Comparison of ENCODE assay signal across 29 mouse cellular contexts in the genomic region with DNA sequence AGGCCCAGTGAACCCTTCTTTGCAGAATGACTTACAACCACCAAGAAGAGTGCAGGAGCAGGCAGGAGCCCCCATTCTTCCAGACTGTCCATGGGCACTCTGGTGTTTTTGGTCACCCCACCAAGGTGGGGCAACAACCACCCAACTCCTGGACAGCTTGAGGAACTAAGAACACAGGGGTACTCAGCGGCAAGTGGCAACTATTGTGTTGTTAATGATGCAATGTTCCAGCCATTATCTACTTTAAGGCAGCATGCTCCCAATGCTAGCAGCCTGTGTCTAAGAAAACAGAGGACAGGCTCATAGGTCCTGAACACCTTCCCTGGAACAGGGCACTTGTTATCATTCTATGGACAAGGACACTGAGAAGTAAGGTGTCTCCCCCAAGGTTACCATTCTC.
DNase-seq lines count a peak whose midpoint lies in the region; ATAC-seq and TF ChIP-seq lines count a peak whose summit lies in the region.
"Had no signal": no experiment of that assay in that cellular context is flagged by ENCODE, and none has a peak within 500 bp of the region (broad histone marks: within the 10 kb centered on the region; RNA-seq: fewer than 3 reads in every experiment).

No protein-coding gene starts in this region.

- H3K9me3 ChIP-seq in E14TG2a.4 (ENCODE audit: low read length): peaks cover 19% of the 10 kb centered on the region
- no peaks in the 10 kb centered on the region for H3K9me3 ChIP-seq in liver, postnatal 0 days (ENCODE audit: low read length)
- no peaks in the 10 kb centered on the region for H3K9me3 ChIP-seq in hindbrain, embryonic 13.5 days
- H3K9me3 ChIP-seq: embryonic facial prominence, embryonic 13.5 days; embryonic facial prominence, embryonic 15.5 days; forebrain, embryonic 10.5 days; forebrain, embryonic 12.5 days had no signal

- no peak overlapping the region for H3K9ac ChIP-seq in liver, postnatal 0 days (replicated peaks)
- H3K9ac ChIP-seq in hindbrain, embryonic 13.5 days: no peak overlapping the region
- H3K9ac ChIP-seq: embryonic facial prominence, embryonic 13.5 days; embryonic facial prominence, embryonic 15.5 days; forebrain, embryonic 12.5 days had no signal

- no peak overlapping the region for H3K4me2 ChIP-seq in liver, postnatal 0 days (ENCODE audit: low read depth, low read length)
- H3K4me2 ChIP-seq in hindbrain, embryonic 13.5 days: no peak overlapping the region
- H3K4me2 ChIP-seq: embryonic facial prominence, embryonic 15.5 days; forebrain, embryonic 12.5 days had no signal

- no peak for TF ChIP-seq CTCF in E14TG2a.4 (conservative IDR thresholded peaks at IDR 0.05; ENCODE audit: low read length)
- no peak for TF ChIP-seq CTCF in liver, postnatal 0 days (IDR thresholded peaks at IDR 0.05; ENCODE audit: low read depth)

- H3K4me1 ChIP-seq in E14TG2a.4 (replicated peaks; ENCODE audit: low read depth, low read length): peaks cover 64% of the 10 kb centered on the region
- no peaks in the 10 kb centered on the region for H3K4me1 ChIP-seq in liver, postnatal 0 days (ENCODE audit: insufficient read depth)
- H3K4me1 ChIP-seq in hindbrain, embryonic 13.5 days (replicated peaks): peaks cover 10% of the 10 kb centered on the region

- intact Hi-C loops in heart, postnatal 14 days (cut with DNase I): no loop called here

- ATAC-seq in liver, postnatal 0 days: no peak
- ATAC-seq in hindbrain, embryonic 13.5 days (ENCODE audit: low FRiP score): no peak
- ATAC-seq: activated CD4-positive, CD25-positive, alpha-beta regulatory T cell, adult 4 months; CD4-positive, CD25-positive, alpha-beta regulatory T cell, adult 4 months; forebrain, embryonic 14.5 days; Patski had no signal

- H3K4me3 ChIP-seq in E14TG2a.4 (replicated peaks; ENCODE audit: low read length): peak overlapping the region; percentile 64
- no peak overlapping the region for H3K4me3 ChIP-seq in liver, postnatal 0 days (ENCODE audit: low read depth, low read length)
- H3K4me3 ChIP-seq in hindbrain, embryonic 13.5 days: no peak overlapping the region
- H3K4me3 ChIP-seq: embryonic facial prominence, embryonic 13.5 days; embryonic facial prominence, embryonic 15.5 days; erythroblast, embryonic 14.5 days; forebrain, embryonic 10.5 days; forebrain, embryonic 12.5 days had no signal

- H3K27ac ChIP-seq in liver, postnatal 0 days (ENCODE audit: low read depth): no peak overlapping the region
- no peak overlapping the region for H3K27ac ChIP-seq in hindbrain, embryonic 13.5 days
- H3K27ac ChIP-seq: forebrain, embryonic 12.5 days had no signal

- DNase-seq in heart, adult 11 months: peak; percentile 48
- DNase-seq in heart, postnatal 14 days: no peak
- peak; percentile 93 for DNase-seq in ES-CJ7 (ENCODE audit: low read depth, low spot score)
- peak; percentile 78 for DNase-seq in R1 (ENCODE audit: low read depth, low spot score)
- DNase-seq in liver, postnatal 0 days: no peak
- no peak for DNase-seq in c-Kit-positive CD71-positive TER-119-positive erythroid progenitor cells, embryonic 14.5 days (ENCODE audit: low spot score)
- DNase-seq: adrenal gland, adult 8-10 months; adrenal gland, postnatal 36 days; B cell, adult 2 months; cerebellum, adult 11 months; cerebellum, adult 18-20 months; cerebellum, adult 8-10 months; cerebellum, adult 9-11 months; cerebellum, postnatal 14 days; cerebellum, postnatal 36 days; embryo, embryonic 11 days had no signal

- H3K36me3 ChIP-seq in E14TG2a.4 (ENCODE audit: insufficient read depth, low read length): 0 out of 2 replicates have a peak, but pooled peaks cover under 1% of the 10 kb centered on the region
- no peaks in the 10 kb centered on the region for H3K36me3 ChIP-seq in liver, postnatal 0 days (replicated peaks; ENCODE audit: insufficient read depth, low read length)
- H3K36me3 ChIP-seq in hindbrain, embryonic 13.5 days: no peaks in the 10 kb centered on the region
- H3K36me3 ChIP-seq: embryonic facial prominence, embryonic 13.5 days; embryonic facial prominence, embryonic 15.5 days; forebrain, embryonic 10.5 days; forebrain, embryonic 12.5 days; G1E had no signal

- no peaks in the 10 kb centered on the region for H3K27me3 ChIP-seq in E14TG2a.4 (ENCODE audit: insufficient read depth, low read length)
- H3K27me3 ChIP-seq in liver, postnatal 0 days (ENCODE audit: insufficient read depth, low read length): no peaks in the 10 kb centered on the region
- H3K27me3 ChIP-seq in hindbrain, embryonic 13.5 days: no peaks in the 10 kb centered on the region
- H3K27me3 ChIP-seq: CH12.LX; embryonic facial prominence, embryonic 13.5 days; embryonic facial prominence, embryonic 15.5 days; Patski had no signal

- 93% methylated on average over 1 of the region's 1 CpGs for WGBS in liver, postnatal 0 days (ENCODE audit: insufficient replicate concordance)
- WGBS in hindbrain, embryonic 13.5 days: 83% methylated on average over 1 of the region's 1 CpGs

- TF ChIP-seq EP300 in liver, postnatal 0 days (IDR thresholded peaks at IDR 0.05; ENCODE audit: low read depth): no peak

Comparison
In these comparisons a context has a peak if more than half of its experiments do, and no peak if none do; other contexts are left out.
1. DNase-seq: peak in heart, adult 11 months (single experiment), ES-CJ7 (single experiment) and R1 (single experiment); none in heart, postnatal 14 days (0 of 2), liver, postnatal 0 days (single experiment) and c-Kit-positive CD71-positive TER-119-positive erythroid progenitor cells, embryonic 14.5 days (single experiment).